Mouse (Mus musculus) cerebellum, adult 2 months (tissue): ENCODE results near the gene Sfn.

Source experiments
- CTCF ChIP-seq: fragments of 200-500 bp; IDR thresholded peaks from 2 replicates; pipeline ENCODE4 v1.5.1; 2011; ENCODE audit warnings: low read depth, mild to moderate bottlenecking, control low read depth, low read length, moderate library complexity, borderline replicate concordance; ENCODE audit not compliant: insufficient read depth
- POLR2A ChIP-seq: fragments of 200-500 bp; IDR thresholded peaks from 2 replicates; pipeline ENCODE4 v1.6.1; 2011; ENCODE audit warnings: low read length, control low read depth, borderline replicate concordance; ENCODE audit not compliant: insufficient read depth

DNA sequence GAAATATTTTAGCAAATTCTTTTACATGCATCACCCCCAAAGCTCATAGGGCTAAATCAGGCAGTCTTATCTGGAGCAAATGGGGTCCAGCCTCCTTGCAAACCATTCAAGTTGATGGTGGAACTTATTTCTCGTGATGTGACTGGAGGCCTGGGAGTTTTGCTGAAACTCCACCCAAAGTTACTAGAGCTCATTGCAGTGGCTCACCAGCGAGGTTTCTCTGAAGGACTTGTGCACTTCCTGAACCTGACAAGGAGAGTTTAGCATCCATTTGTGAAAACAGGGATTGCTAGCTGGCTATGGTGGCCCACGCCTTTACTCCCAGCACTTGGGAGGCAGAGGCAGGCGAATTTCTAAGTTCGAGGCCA, 32.1 kb upstream of the Sfn start:
- TF ChIP-seq CTCF (no peak), POLR2A (no peak)
